ENCODE assay signal across 9 mouse cellular contexts in the genomic region with DNA sequence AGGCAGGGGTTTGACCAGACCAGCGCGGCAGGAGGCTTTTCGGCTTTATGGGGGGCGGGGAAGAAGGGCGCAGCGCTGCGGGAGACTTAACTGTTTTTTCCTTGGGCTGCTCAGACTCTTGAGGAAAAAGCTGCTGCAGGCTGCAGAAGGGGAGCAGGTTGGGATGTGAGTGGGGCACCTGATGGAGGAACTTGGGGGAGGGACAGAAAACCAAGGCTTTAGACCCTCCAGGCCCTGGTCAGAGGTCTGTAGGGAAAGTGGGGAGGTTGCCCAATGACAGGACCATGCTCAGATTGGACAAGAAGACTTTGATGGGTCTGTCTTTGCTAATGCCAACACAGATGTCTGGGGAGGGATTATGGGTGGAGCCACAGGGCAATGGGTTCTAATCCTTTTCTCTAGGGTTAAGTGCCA. TPM values are rescaled to one million over a fixed set of nuclear protein-coding genes. Genes with fewer than 3 reads are reported as not detected.
DNase-seq lines count a peak whose midpoint lies in the region; ATAC-seq and TF ChIP-seq lines count a peak whose summit lies in the region.
"Had no signal": no experiment of that assay in that cellular context is flagged by ENCODE, and none has a peak within 500 bp of the region (broad histone marks: within the 10 kb centered on the region; RNA-seq: fewer than 3 reads in every experiment).

No protein-coding gene starts in this region.

- H3K4me3 ChIP-seq in left cerebral cortex, adult 2 months: peak overlapping the region; percentile 76
- H3K4me3 ChIP-seq in forebrain, embryonic 11.5 days (ENCODE audit: low read depth, low read length): peak overlapping the region; percentile 40
- peak overlapping the region; percentile 47 for H3K4me3 ChIP-seq in kidney, embryonic 14.5 days (ENCODE audit: low read length)

- peak overlapping the region; percentile 87 for H3K27ac ChIP-seq in left cerebral cortex, adult 2 months
- H3K27ac ChIP-seq in forebrain, embryonic 11.5 days (ENCODE audit: low read depth, low read length): no peak overlapping the region
- no peak overlapping the region for H3K27ac ChIP-seq in kidney, embryonic 14.5 days (ENCODE audit: low read depth, low read length)

- H3K36me3 ChIP-seq in forebrain, embryonic 11.5 days (ENCODE audit: control insufficient read depth, insufficient read depth, low read length): no peaks in the 10 kb centered on the region; the same call in 1 of the 2 replicates
- no peaks in the 10 kb centered on the region for H3K36me3 ChIP-seq in kidney, embryonic 14.5 days (ENCODE audit: control insufficient read depth, insufficient read depth, low read length)

- DNase-seq in left cerebral cortex, adult 2 months (ENCODE audit: extremely low spot score in 1 of 2, low spot score in 2 of 2): peak in 1 of 2 experiments; percentile 28
- DNase-seq in left cerebral cortex, postnatal 10 days (ENCODE audit: extremely low spot score in 1 of 2, low spot score in 2 of 2): no peak
- no peak for DNase-seq in forebrain, embryonic 11.5 days (ENCODE audit: low spot score)
- peak; percentile 16 for DNase-seq in naive thymus-derived CD4-positive, alpha-beta T cell, adult 2 months (ENCODE audit: low read depth)
- DNase-seq in B cell, adult 2 months: no peak
- no peak for DNase-seq in gastrocnemius, postnatal 10 days
- no peak for DNase-seq in lung, postnatal 14 days

- H3K9me3 ChIP-seq in forebrain, embryonic 11.5 days (ENCODE audit: control insufficient read depth, low read length): no peaks in the 10 kb centered on the region
- no peaks in the 10 kb centered on the region for H3K9me3 ChIP-seq in kidney, embryonic 14.5 days (ENCODE audit: control insufficient read depth, low read length)

- peak overlapping the region; percentile 49 for H3K9ac ChIP-seq in forebrain, embryonic 11.5 days (ENCODE audit: low read length)
- peak overlapping the region; percentile 36; the same call in 1 of the 2 replicates for H3K9ac ChIP-seq in kidney, embryonic 14.5 days (ENCODE audit: low read depth, low read length)

- 2% methylated on average over 7 of the region's 7 CpGs for WGBS in forebrain, embryonic 11.5 days
- 6% methylated on average over 7 of the region's 7 CpGs for WGBS in kidney, embryonic 14.5 days

- H3K4me2 ChIP-seq in forebrain, embryonic 11.5 days (ENCODE audit: low read depth, low read length, severe bottlenecking): peak overlapping the region; percentile 70
- H3K4me2 ChIP-seq in kidney, embryonic 14.5 days (replicated peaks; ENCODE audit: low read depth, low read length): peak overlapping the region; percentile 73

- TF ChIP-seq CTCF in left cerebral cortex, adult 2 months (IDR thresholded peaks at IDR 0.05): no peak

- ATAC-seq in forebrain, embryonic 11.5 days (replicated peaks; ENCODE audit: low FRiP score): no peak
- no peak for ATAC-seq in kidney, embryonic 14.5 days (ENCODE audit: low FRiP score, low TSS enrichment)

- peaks cover 30% of the 10 kb centered on the region for H3K27me3 ChIP-seq in forebrain, embryonic 11.5 days (ENCODE audit: control insufficient read depth, insufficient read depth, low read length)
- peaks cover 10% of the 10 kb centered on the region for H3K27me3 ChIP-seq in kidney, embryonic 14.5 days (ENCODE audit: control insufficient read depth, insufficient read depth, low read length)

- intact Hi-C loops in left cerebral cortex, adult 2 months (cut with DNase I): loop anchor here (2.0 kb wide), 1 partner anchor 73 kb away; a partner anchor contains a TSS
- intact Hi-C loops in left cerebral cortex, postnatal 10 days (cut with DNase I): no loop called here

- H3K4me1 ChIP-seq in forebrain, embryonic 11.5 days (replicated peaks; ENCODE audit: control insufficient read depth, insufficient read depth, low read length): peaks cover 2% of the 10 kb centered on the region; the same call in 1 of the 2 replicates
- peaks cover 22% of the 10 kb centered on the region for H3K4me1 ChIP-seq in kidney, embryonic 14.5 days (ENCODE audit: control insufficient read depth, insufficient read depth, low read length)

RNA-seq across cellular contexts. Expression of a gene that starts 1.0 kb away (rescaled TPM):
- total RNA-seq in left cerebral cortex, adult 2 months (2021): 10 to 100 TPM; 14.9 to 17.1 TPM
- 10 to 100 TPM; 17.1 to 17.3 TPM for total RNA-seq in left cerebral cortex, postnatal 10 days (2021)
- polyA plus RNA-seq in forebrain, embryonic 11.5 days (2014; fragmentation: Nextera tagmentation; extraction: Ambion mirVana): 0.48 and 0.60 TPM in 2 replicates
- polyA plus RNA-seq in kidney, embryonic 14.5 days (2014; fragmentation: Nextera tagmentation; extraction: Ambion mirVana): 0.90 and 1.4 TPM in 2 replicates
- total RNA-seq in gastrocnemius, postnatal 10 days (2021): under 1 TPM; 0.36 to 0.47 TPM

RNA-seq across cellular contexts. Expression of a gene that starts 19.5 kb away (rescaled TPM):
- under 1 TPM; 0.77 to 0.81 TPM for total RNA-seq in left cerebral cortex, adult 2 months (2021)
- 1 to 10 TPM; 1.3 to 1.8 TPM for total RNA-seq in left cerebral cortex, postnatal 10 days (2021)
- polyA plus RNA-seq in forebrain, embryonic 11.5 days (2014; fragmentation: Nextera tagmentation; extraction: Ambion mirVana): 0.16 and 0.31 TPM in 2 replicates
- polyA plus RNA-seq in kidney, embryonic 14.5 days (2014; fragmentation: Nextera tagmentation; extraction: Ambion mirVana): 1.1 and 1.4 TPM in 2 replicates
- total RNA-seq in gastrocnemius, postnatal 10 days (2021): 1 to 10 TPM; 4.0 to 7.4 TPM

RNA-seq across cellular contexts. Expression of a gene that starts 25.7 kb away (rescaled TPM):
- 1 to 10 TPM; 6.3 to 8.3 TPM for total RNA-seq in left cerebral cortex, adult 2 months (2021)
- 1 to 10 TPM; 5.8 to 6.8 TPM for total RNA-seq in left cerebral cortex, postnatal 10 days (2021)
- 12.7 and 14.2 TPM in 2 replicates for polyA plus RNA-seq in forebrain, embryonic 11.5 days (2014; fragmentation: Nextera tagmentation; extraction: Ambion mirVana)
- 5.7 and 6.6 TPM in 2 replicates for polyA plus RNA-seq in kidney, embryonic 14.5 days (2014; fragmentation: Nextera tagmentation; extraction: Ambion mirVana)
- total RNA-seq in gastrocnemius, postnatal 10 days (2021): 1 to 10 TPM; 5.1 TPM

RNA-seq across cellular contexts. Expression of a gene that starts 33.8 kb away (rescaled TPM):
- total RNA-seq in left cerebral cortex, adult 2 months (2021): not detected
- not detected for total RNA-seq in left cerebral cortex, postnatal 10 days (2021)
- polyA plus RNA-seq in forebrain, embryonic 11.5 days (2014; fragmentation: Nextera tagmentation; extraction: Ambion mirVana): 0.67 TPM in 1 of 2 replicates, not detected in the other
- polyA plus RNA-seq in kidney, embryonic 14.5 days (2014; fragmentation: Nextera tagmentation; extraction: Ambion mirVana): 0.77 TPM in 1 of 2 replicates, not detected in the other
- 1 to 10 TPM in 1 of 2 experiments, not detected in 1; 5.4 TPM for total RNA-seq in gastrocnemius, postnatal 10 days (2021)
- polyA plus RNA-seq: large intestine, adult 2 months had no signal

RNA-seq across cellular contexts. Expression of a gene that starts 33.8 kb away (rescaled TPM):
- 10 to 100 TPM; 56.5 to 58.0 TPM for total RNA-seq in left cerebral cortex, adult 2 months (2021)
- 10 to 100 TPM; 28.0 to 29.5 TPM for total RNA-seq in left cerebral cortex, postnatal 10 days (2021)
- polyA plus RNA-seq in forebrain, embryonic 11.5 days (2014; fragmentation: Nextera tagmentation; extraction: Ambion mirVana): 50.2 and 50.6 TPM in 2 replicates
- polyA plus RNA-seq in kidney, embryonic 14.5 days (2014; fragmentation: Nextera tagmentation; extraction: Ambion mirVana): 32.6 and 47.0 TPM in 2 replicates
- 10 to 100 TPM; 18.5 to 25.2 TPM for total RNA-seq in gastrocnemius, postnatal 10 days (2021)

Comparison
In these comparisons a context has a peak if more than half of its experiments do, and no peak if none do; other contexts are left out.
1. RNA of a gene that starts 1.0 kb away (total RNA-seq): 17.1 to 17.3 TPM in left cerebral cortex, postnatal 10 days and 14.9 to 17.1 TPM in left cerebral cortex, adult 2 months; 0.36 to 0.47 TPM in gastrocnemius, postnatal 10 days; every median in the first group is over 10 times any median in the second.
2. Peak in every context shown above with its lines, with median percentiles within 50 percentile points of each other: H3K4me3 ChIP-seq.